Mouse (Mus musculus): ENCODE measurements around the gene Ccdc92b. TPM values are rescaled to one million over a fixed set of nuclear protein-coding genes. Genes with fewer than 3 reads are reported as not detected.

The Ccdc92b gene
- polyA plus RNA-seq, 1 experiment, result 0.06 TPM

GRCm38 (mm10) chr11:74610068-74610467, 9.3 kb upstream of the Ccdc92b start:
- Histone ChIP-seq H3K4me1 (peaks cover 12% of the 10 kb centered on the region), H3K36me3 (replicated peaks; ENCODE audit: low read length) (no peaks in the 10 kb centered on the region), H3K9me3 (peaks cover 14% of the 10 kb centered on the region), H3K27me3 (replicated peaks) (peaks cover 66% of the 10 kb centered on the region), H3K4me3 (replicated peaks) (no peak overlapping the region)
- TF ChIP-seq FLI1 (IDR thresholded peaks at IDR 0.05; ENCODE audit: low read length) (no peak), GATA1 (IDR thresholded peaks at IDR 0.05; ENCODE audit: borderline replicate concordance, low read length) (no peak)

- Histone ChIP-seq H3K4me1 (peaks cover 12% of the 10 kb centered on the region), H3K36me3 (replicated peaks; ENCODE audit: low read length) (no peaks in the 10 kb centered on the region), H3K27me3 (replicated peaks) (peaks cover 69% of the 10 kb centered on the region), H3K9me3 (peaks cover 14% of the 10 kb centered on the region), H3K4me3 (replicated peaks) (peak within 1 kb of the TSS; percentile 87)
- TF ChIP-seq GATA1 (IDR thresholded peaks at IDR 0.05; ENCODE audit: borderline replicate concordance, low read length) (no peak), FLI1 (IDR thresholded peaks at IDR 0.05; ENCODE audit: low read length) (no peak)
Measured at GRCm38 (mm10) chr11:74610545-74611176, 8.7 kb upstream of the Ccdc92b start, which contains the start of gene Rap1gap2. Gene Rap1gap2 (minus strand): TSS chr11:74610915.

GRCm38 (mm10) chr11:74611437-74611836, 8.0 kb upstream of the Ccdc92b start:
- Histone ChIP-seq H3K4me3 (replicated peaks) (no peak overlapping the region), H3K4me1 (peaks cover 12% of the 10 kb centered on the region), H3K36me3 (replicated peaks; ENCODE audit: low read length) (no peaks in the 10 kb centered on the region), H3K9me3 (peaks cover 14% of the 10 kb centered on the region), H3K27me3 (replicated peaks) (peaks cover 70% of the 10 kb centered on the region)
- TF ChIP-seq GATA1 (IDR thresholded peaks at IDR 0.05; ENCODE audit: borderline replicate concordance, low read length) (no peak), FLI1 (IDR thresholded peaks at IDR 0.05; ENCODE audit: low read length) (no peak)

GRCm38 (mm10) chr11:74613428-74613827, 6.0 kb upstream of the Ccdc92b start:
- Histone ChIP-seq H3K27me3 (replicated peaks) (peaks cover 72% of the 10 kb centered on the region), H3K4me3 (replicated peaks) (no peak overlapping the region), H3K9me3 (peaks cover 14% of the 10 kb centered on the region), H3K36me3 (replicated peaks; ENCODE audit: low read length) (no peaks in the 10 kb centered on the region), H3K4me1 (peaks cover 12% of the 10 kb centered on the region)
- TF ChIP-seq FLI1 (IDR thresholded peaks at IDR 0.05; ENCODE audit: low read length) (no peak), GATA1 (IDR thresholded peaks at IDR 0.05; ENCODE audit: borderline replicate concordance, low read length) (no peak)

DNA sequence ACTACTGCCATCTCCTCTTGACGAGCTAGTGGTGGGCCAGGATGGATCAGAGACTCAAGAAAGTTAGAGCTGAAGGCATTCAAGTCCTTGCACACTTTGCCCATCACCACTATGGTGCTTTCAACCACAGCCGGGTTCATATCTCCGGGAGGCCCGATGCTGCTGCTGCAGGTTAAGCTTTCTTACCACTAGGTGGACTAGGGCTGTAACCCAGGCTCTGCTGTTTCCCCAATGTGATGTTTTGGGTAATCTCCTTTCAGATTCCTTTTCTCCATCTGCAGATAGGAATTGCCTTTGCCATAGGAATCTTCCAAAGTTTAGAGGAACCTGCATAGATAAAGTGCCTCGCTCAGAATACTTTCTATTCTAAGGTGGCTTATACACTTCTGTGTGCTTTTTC, 3.8 kb upstream of the Ccdc92b start:
- Histone ChIP-seq H3K27me3 (replicated peaks) (peaks cover 73% of the 10 kb centered on the region), H3K36me3 (replicated peaks; ENCODE audit: low read length) (no peaks in the 10 kb centered on the region), H3K9me3 (peaks cover 8% of the 10 kb centered on the region; the same call in 1 of the 2 replicates), H3K4me3 (replicated peaks) (no peak overlapping the region), H3K4me1 (peaks cover 18% of the 10 kb centered on the region)
- no peak for TF ChIP-seq GATA1 (IDR thresholded peaks at IDR 0.05; ENCODE audit: borderline replicate concordance, low read length)
- TF ChIP-seq FLI1 (IDR thresholded peaks at IDR 0.05; ENCODE audit: low read length), result no peak

GRCm38 (mm10) chr11:74619956-74620300, 523 bp downstream of the Ccdc92b start:
- Histone ChIP-seq H3K27me3 (replicated peaks) (peaks cover 65% of the 10 kb centered on the region), H3K4me1 (peaks cover 33% of the 10 kb centered on the region), H3K36me3 (replicated peaks; ENCODE audit: low read length) (no peaks in the 10 kb centered on the region), H3K9me3 (peaks cover 19% of the 10 kb centered on the region), H3K4me3 (replicated peaks) (peak overlapping the region; percentile 67)
- TF ChIP-seq FLI1 (IDR thresholded peaks at IDR 0.05; ENCODE audit: low read length) (no peak), GATA1 (IDR thresholded peaks at IDR 0.05; ENCODE audit: borderline replicate concordance, low read length) (no peak)

DNA sequence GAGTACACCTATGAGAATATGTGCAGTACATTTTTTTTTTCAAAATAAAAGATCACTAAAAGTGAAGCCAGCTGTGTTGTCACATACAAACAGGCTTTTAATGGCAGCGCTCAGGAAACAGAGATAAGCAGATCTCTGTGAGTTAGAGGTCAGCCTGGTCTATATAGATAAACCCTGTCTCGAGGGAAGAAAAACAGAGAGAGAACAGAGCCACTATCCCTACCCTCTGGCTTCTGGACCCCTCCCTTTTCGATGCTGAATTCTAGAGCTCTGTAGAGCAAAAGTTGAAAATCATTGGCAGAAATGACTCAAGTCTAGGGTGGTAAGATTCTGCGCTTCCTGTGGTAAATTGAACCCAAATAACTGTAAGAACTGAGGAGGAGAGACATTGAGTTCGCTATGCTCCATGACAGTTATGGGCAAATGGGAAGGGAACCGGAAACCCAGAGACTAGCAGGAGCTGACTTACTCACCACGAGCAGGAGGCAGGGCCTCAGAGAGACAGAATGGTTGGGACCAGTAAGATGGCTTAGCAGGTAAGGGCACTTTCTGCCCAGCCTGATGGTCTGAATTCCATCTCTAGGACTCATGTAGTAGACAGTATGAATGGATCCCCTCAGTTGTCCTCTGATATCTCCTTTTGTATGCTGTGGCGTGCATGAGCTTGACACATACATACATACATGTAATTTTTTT, 2.7 kb downstream of the Ccdc92b start:
- Histone ChIP-seq H3K36me3 (replicated peaks; ENCODE audit: low read length) (no peaks in the 10 kb centered on the region), H3K27me3 (replicated peaks) (peaks cover 48% of the 10 kb centered on the region), H3K4me1 (peaks cover 39% of the 10 kb centered on the region), H3K9me3 (peaks cover 27% of the 10 kb centered on the region), H3K4me3 (replicated peaks) (no peak overlapping the region)
- no peak for TF ChIP-seq FLI1 (IDR thresholded peaks at IDR 0.05; ENCODE audit: low read length)
- TF ChIP-seq GATA1 (IDR thresholded peaks at IDR 0.05; ENCODE audit: borderline replicate concordance, low read length), result no peak

GRCm38 (mm10) chr11:74623693-74624092, 4.3 kb downstream of the Ccdc92b start:
- Histone ChIP-seq H3K27me3 (replicated peaks) (peaks cover 39% of the 10 kb centered on the region), H3K36me3 (replicated peaks; ENCODE audit: low read length) (no peaks in the 10 kb centered on the region), H3K4me1 (peaks cover 39% of the 10 kb centered on the region)

GRCm38 (mm10) chr11:74625333-74625732, 5.9 kb downstream of the Ccdc92b start:
- TF ChIP-seq GATA1 (IDR thresholded peaks at IDR 0.05; ENCODE audit: borderline replicate concordance, low read length), result no peak
- Histone ChIP-seq H3K4me1 (peaks cover 34% of the 10 kb centered on the region), H3K4me3 (replicated peaks) (no peak overlapping the region), H3K9me3 (peaks cover 32% of the 10 kb centered on the region), H3K36me3 (replicated peaks; ENCODE audit: low read length) (no peaks in the 10 kb centered on the region), H3K27me3 (replicated peaks) (peaks cover 31% of the 10 kb centered on the region)

More at GRCm38 (mm10) chr11:74623693-74624092, 4.3 kb downstream of the Ccdc92b start:
- Histone ChIP-seq H3K9me3 (peaks cover 27% of the 10 kb centered on the region), H3K4me3 (replicated peaks) (no peak overlapping the region)
- TF ChIP-seq GATA1 (IDR thresholded peaks at IDR 0.05; ENCODE audit: borderline replicate concordance, low read length), result no peak
- TF ChIP-seq FLI1 (IDR thresholded peaks at IDR 0.05; ENCODE audit: low read length), result no peak

- Histone ChIP-seq H3K4me1 (peaks cover 21% of the 10 kb centered on the region), H3K36me3 (replicated peaks; ENCODE audit: low read length) (no peaks in the 10 kb centered on the region), H3K9me3 (peaks cover 32% of the 10 kb centered on the region), H3K4me3 (replicated peaks) (no peak overlapping the region), H3K27me3 (replicated peaks) (peaks cover 19% of the 10 kb centered on the region)
- TF ChIP-seq GATA1 (IDR thresholded peaks at IDR 0.05; ENCODE audit: borderline replicate concordance, low read length) (no peak), FLI1 (IDR thresholded peaks at IDR 0.05; ENCODE audit: low read length) (no peak)
Measured at GRCm38 (mm10) chr11:74627481-74627880, 8.1 kb downstream of the Ccdc92b start.
